Mouse (Mus musculus): ENCODE measurements around the gene Dusp3.
A peak's percentile ranks its signal among the peaks of the same experiment; 100 is the strongest.

DNA sequence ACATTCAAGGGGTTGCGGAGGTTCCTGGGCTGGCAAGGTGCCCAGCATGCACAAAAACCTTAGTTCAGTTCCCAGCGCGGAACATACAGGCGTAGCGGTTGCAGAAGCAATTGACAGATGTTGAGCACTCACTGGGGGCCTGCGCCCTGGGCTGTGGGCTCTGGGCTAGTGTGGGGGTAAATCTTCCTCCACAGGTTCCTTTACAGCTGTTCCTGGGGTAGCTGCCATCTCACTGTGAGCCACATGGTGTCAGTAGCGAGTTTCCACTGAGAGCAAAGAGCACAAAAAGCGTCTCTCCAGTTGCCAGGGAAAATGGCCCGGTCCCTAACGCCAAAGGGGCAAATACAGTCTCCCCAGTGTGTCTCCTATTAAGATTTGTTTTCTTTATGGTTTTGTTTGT is 823 bp downstream of the Dusp3 start:
- TF ChIP-seq MXI1 (IDR thresholded peaks at IDR 0.05; ENCODE audit: low read depth, low read length) (peak; percentile 74; the same call in 1 of the 2 replicates), TAL1 (IDR thresholded peaks at IDR 0.05; ENCODE audit: low read length) (no peak), USF2 (IDR thresholded peaks at IDR 0.05; ENCODE audit: borderline replicate concordance in 1 of 2, insufficient read depth in 1 of 2, low read depth in 1 of 2, low read length in 2 of 2) (no peak), CTCF (IDR thresholded peaks at IDR 0.05 in 2 of 3, conservative IDR thresholded peaks at IDR 0.05 in 1 of 3; ENCODE audit: control insufficient read depth in 1 of 3, insufficient read depth in 1 of 3, low read depth in 2 of 3, low read length in 3 of 3, poor library complexity in 1 of 3, severe bottlenecking in 1 of 3) (peak; percentile 87 to 99 (median 96)), MAX (IDR thresholded peaks at IDR 0.05; ENCODE audit: low read length) (peak; percentile 39; the same call in 1 of the 2 replicates), POLR2A (IDR thresholded peaks at IDR 0.05; ENCODE audit: control insufficient read depth in 1 of 2, insufficient read depth in 1 of 2, low read depth in 1 of 2, low read length in 2 of 2, poor library complexity in 1 of 2) (no peak), ZKSCAN1 (IDR thresholded peaks at IDR 0.05; ENCODE audit: low read depth, low read length) (no peak), MEF2A (IDR thresholded peaks at IDR 0.05; ENCODE audit: extremely low read depth, insufficient replicate concordance, low read depth, low read length, poor library complexity, severe bottlenecking) (no peak), POLR2AphosphoS2 (IDR thresholded peaks at IDR 0.05; ENCODE audit: low read length) (no peak), TCF12 (IDR thresholded peaks at IDR 0.05; ENCODE audit: low read depth, low read length) (peak; percentile 29; the same call in 1 of the 2 replicates), SIN3A (IDR thresholded peaks at IDR 0.05; ENCODE audit: low read length) (peak; percentile 93)

Measured in MEL (cell line).